Mouse (Mus musculus): ENCODE results near the gene Col11a2. TPM values are rescaled to one million over a fixed set of nuclear protein-coding genes. Genes with fewer than 3 reads are reported as not detected.
"Not testable (repeated sequence)": the region's sequence is repeated elsewhere in the genome, so short reads cannot be mapped to it uniquely, and the experiment has no call there.

Gene Col11a2
- 1 to 10 TPM; 1.5 to 1.8 TPM for total RNA-seq (2021)

- DNase-seq, result peak in 1 of 2 experiments; percentile 11
- intact Hi-C loops (cut with DNase I), result no loop called here
These were observed at the start of gene Col11a2 for GRCm38 (mm10) chr17:34038878-34039561. TSS of gene Col11a2 (plus strand) at chr17:34039437.

- DNase-seq, result peak; percentile 52 to 80
- intact Hi-C loops (cut with DNase I), result no loop called here
These were observed 47.2 kb upstream of the Col11a2 start for GRCm38 (mm10) chr17:33991788-33992664.

- intact Hi-C loops (cut with DNase I), result loop anchor here (5.0 kb wide), 1 partner anchor 1297 kb away; no protein-coding TSS in a partner anchor
- no peak for DNase-seq
These were observed 44.3 kb upstream of the Col11a2 start for GRCm38 (mm10) chr17:33994959-33995358.

GRCm38 (mm10) chr17:33995651-33996050, 43.6 kb upstream of the Col11a2 start:
- DNase-seq, result no peak
- intact Hi-C loops (cut with DNase I), result loop anchor here (5.0 kb wide), 1 partner anchor 1297 kb away; no protein-coding TSS in a partner anchor

- not testable (repeated sequence) for DNase-seq
- intact Hi-C loops (cut with DNase I), result loop anchor here (5.0 kb wide), 1 partner anchor 1295 kb away; no protein-coding TSS in a partner anchor
These were observed 42.2 kb upstream of the Col11a2 start for GRCm38 (mm10) chr17:33997025-33997424.

GRCm38 (mm10) chr17:33998697-33999096, 40.5 kb upstream of the Col11a2 start:
- intact Hi-C loops (cut with DNase I), result loop anchor here (5.0 kb wide), 1 partner anchor 1294 kb away; no protein-coding TSS in a partner anchor
- not testable (repeated sequence) for DNase-seq

GRCm38 (mm10) chr17:33999341-34000149, 39.7 kb upstream of the Col11a2 start:
- intact Hi-C loops (cut with DNase I), result loop anchor here (5.0 kb wide), 1 partner anchor 1293 kb away; no protein-coding TSS in a partner anchor
- peak in 1 of 2 experiments; percentile 45 for DNase-seq

- intact Hi-C loops (cut with DNase I), result no loop called here
These were observed 39.1 kb upstream of the Col11a2 start, which contains the start of gene H2-K1 for GRCm38 (mm10) chr17:34000150-34000537. TSS of gene H2-K1 (minus strand) at chr17:34000347.

GRCm38 (mm10) chr17:34000796-34001195, 38.4 kb upstream of the Col11a2 start:
- intact Hi-C loops (cut with DNase I); DNase-seq: not testable (repeated sequence)

More at GRCm38 (mm10) chr17:34000150-34000537, 39.1 kb upstream of the Col11a2 start, which contains the start of gene H2-K1:
- peak; percentile 90 to 93 for DNase-seq

GRCm38 (mm10) chr17:34003426-34003825, 35.8 kb upstream of the Col11a2 start:
- intact Hi-C loops (cut with DNase I), result no loop called here
- no peak for DNase-seq

- intact Hi-C loops (cut with DNase I), result no loop called here
- no peak for DNase-seq
These were observed 32.7 kb upstream of the Col11a2 start for GRCm38 (mm10) chr17:34006570-34006969.

- intact Hi-C loops (cut with DNase I), result no loop called here
- no peak for DNase-seq
These were observed 29.1 kb upstream of the Col11a2 start for GRCm38 (mm10) chr17:34010156-34010555.

- intact Hi-C loops (cut with DNase I), result loop anchor here (1.0 kb wide), 1 partner anchor 1258 kb away; no protein-coding TSS in a partner anchor
- no peak for DNase-seq
These were observed 25.8 kb upstream of the Col11a2 start for GRCm38 (mm10) chr17:34013436-34013835.

- intact Hi-C loops (cut with DNase I), result no loop called here
- DNase-seq, result no peak
These were observed 17.5 kb upstream of the Col11a2 start for GRCm38 (mm10) chr17:34021539-34022413.

GRCm38 (mm10) chr17:34022414-34022783, 16.8 kb upstream of the Col11a2 start:
- intact Hi-C loops (cut with DNase I), result no loop called here
- DNase-seq, result no peak

- no peak for DNase-seq
- intact Hi-C loops (cut with DNase I), result no loop called here
These were observed 16.2 kb upstream of the Col11a2 start for GRCm38 (mm10) chr17:34022987-34023386.

- DNase-seq, result no peak
- intact Hi-C loops (cut with DNase I), result no loop called here
These were observed 15.6 kb upstream of the Col11a2 start for GRCm38 (mm10) chr17:34023678-34024077.

GRCm38 (mm10) chr17:34024317-34024821, 14.9 kb upstream of the Col11a2 start, which contains the start of gene Ring1:
TSS of gene Ring1 (minus strand) at chr17:34024680.
- peak; percentile 91 to 92 for DNase-seq
- intact Hi-C loops (cut with DNase I), result no loop called here
